Mouse (Mus musculus): ENCODE measurements around the gene Mrpl44.

GRCm38 (mm10) chr1:79802858-79803427 lies 27.1 kb downstream of the Mrpl44 start:
- TF ChIP-seq POLR2A (IDR thresholded peaks at IDR 0.05; ENCODE audit: low read depth, low read length) (no peak), CTCF (IDR thresholded peaks at IDR 0.05; ENCODE audit: extremely low read depth, insufficient read depth, insufficient read length, insufficient replicate concordance) (no peak)
